Mouse (Mus musculus) left cerebral cortex, adult 9 months (tissue): Measurements from ENCODE around the gene Pou5f1.

Experiments used
- DNase-seq, 2 experiments: peaks; one replicate each; pipeline ENCODE4 v3.0.0; 2022; ENCODE audit warnings: low spot score in 2 of 2

Gene Pou5f1

DNA sequence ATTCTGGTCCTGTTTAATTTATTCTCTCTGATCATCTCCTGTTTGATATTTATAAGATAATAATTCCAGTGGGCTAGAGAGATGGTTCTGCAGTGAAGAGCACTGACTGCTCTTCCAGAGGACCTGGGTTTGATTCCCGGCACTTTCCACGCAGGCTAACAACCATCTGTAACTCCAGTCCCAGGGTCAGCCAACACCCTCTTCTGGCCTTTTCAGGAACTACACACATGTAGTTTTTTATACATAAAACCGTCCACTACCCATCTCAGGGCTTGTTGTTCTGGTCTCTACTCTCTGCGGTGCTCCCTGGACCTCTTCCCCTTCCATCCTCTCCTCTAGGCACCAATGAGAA is 44.3 kb downstream of the Pou5f1 start:
- DNase-seq = no peak

DNA sequence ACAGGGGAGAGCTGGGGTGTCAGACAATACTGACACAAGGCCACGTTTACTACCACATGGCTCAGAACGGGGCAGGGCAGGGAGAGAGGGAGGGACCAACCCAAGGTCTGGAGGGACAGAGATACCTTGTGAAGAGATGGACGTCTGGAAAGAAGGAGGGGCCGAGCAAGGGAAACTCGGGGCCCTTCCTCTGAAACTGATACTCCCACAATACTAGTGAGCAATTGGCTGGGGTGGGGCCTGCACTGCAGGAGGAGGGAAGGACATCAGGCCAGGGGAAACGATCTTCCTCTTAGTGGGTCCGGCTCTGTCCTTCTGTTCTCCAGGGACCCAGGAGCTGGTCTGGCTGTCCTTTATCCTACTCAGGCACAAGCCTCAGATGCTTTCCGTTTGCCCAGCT is 45.1 kb downstream of the Pou5f1 start:
- no peak for DNase-seq

DNA sequence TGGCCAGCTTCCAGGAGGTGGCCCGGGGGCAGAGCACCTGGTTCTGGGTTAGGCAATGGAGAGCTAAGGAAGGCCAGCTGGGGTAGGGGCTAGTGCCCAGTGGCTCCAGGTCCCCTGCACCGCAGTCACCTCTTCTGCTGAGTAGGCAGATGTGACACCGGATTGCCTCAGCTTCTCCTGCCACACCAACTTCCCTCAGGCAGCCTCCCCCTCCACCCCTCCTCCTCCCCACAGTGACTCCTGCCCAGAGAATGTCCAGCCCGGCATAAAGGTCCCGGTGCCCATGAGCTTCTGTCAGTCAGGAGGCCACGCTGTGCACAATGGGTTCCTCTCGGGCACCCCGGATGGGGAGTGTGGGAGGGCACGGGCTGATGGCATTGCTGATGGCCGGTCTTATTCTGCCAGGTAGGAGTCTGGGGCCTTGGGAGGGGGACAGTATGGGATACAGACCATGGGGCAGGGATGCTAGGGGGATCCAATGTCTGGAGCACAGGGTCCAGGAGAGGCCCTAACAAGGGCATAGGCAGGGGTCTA is 46.1 kb downstream of the Pou5f1 start, which contains the start of gene Cdsn:
TSS of gene Cdsn (plus strand) at position 248 of the 534 bp plus-strand sequence.
- DNase-seq = no peak

- no peak for DNase-seq
Measured at GRCm38 (mm10) chr17:35554321-35554720, 48.5 kb downstream of the Pou5f1 start.

DNA sequence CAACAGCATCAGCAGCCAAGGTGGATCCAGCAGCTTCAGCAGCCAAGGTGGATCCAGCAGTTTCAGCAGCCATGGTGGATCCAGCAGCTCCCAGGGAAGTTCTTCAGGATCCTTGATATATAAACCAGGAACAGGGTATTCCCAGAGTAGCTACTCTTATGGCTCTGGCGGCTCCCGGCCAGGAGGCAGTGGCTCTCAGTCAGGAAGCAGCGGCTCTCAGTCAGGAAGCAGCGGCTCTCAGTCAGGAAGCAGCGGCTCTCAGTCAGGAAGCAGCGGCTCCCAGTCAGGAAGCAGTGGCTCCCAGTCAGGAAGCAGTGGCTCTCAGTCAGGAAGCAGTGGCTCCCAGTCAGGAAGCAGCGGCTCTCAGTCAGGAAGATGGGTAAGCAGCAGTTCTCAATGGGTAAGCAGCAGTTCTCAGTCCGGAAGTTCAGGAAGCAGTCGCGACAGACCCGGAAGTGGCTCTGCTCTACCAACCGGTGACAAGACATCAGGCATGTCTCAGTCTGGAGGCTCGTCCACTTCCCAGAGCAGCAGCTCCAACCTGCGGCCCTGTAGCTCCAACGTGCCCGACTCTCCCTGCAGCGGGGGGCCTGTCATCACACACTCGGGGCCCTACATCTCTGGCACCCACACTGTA is 49.1 kb downstream of the Pou5f1 start:
- DNase-seq = no peak

- no peak for DNase-seq
Measured at GRCm38 (mm10) chr17:35556186-35556765, 50.5 kb downstream of the Pou5f1 start.

DNA sequence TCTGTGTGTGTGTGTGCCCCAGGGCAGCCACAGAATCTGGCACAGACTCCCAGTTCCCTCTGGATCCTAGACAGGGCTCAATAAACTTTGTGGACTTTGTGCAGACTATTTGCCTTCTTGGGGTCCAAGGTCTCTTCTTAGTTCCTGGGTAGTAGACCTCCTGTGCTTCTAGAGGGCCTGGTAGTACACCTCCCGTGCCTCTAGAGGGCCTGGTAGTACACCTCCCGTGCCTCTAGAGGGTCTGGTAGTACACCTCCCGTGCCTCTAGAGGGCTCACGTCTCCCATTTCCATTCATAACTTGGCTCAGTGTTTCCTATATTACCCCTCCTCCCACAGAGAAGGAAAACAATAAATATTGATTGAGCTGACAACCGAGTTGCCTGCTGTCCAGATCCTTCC is 51.0 kb downstream of the Pou5f1 start:
- peak in 1 of 2 experiments; percentile 34 for DNase-seq

DNA sequence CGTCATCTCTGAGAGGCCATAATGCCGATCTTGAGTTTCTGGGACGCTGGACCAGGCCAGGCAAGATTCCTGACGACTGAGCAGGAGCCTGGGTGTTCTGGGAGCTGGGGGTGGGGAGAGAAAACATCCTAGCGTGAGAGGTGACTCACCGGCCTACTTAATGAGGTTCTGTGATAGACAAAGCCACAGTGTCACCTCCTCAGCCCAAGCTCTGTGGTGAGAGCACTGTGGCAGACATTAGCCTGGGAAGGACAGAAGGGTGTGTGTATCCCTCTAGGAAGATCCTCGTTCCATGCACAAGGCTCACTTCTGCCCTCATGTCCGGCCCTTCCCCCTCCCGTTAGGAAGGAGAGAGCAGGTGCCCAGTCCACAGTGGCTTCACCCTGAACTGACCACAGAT is 51.5 kb downstream of the Pou5f1 start:
- no peak for DNase-seq

- no peak for DNase-seq
Measured at GRCm38 (mm10) chr17:35558216-35558615, 52.4 kb downstream of the Pou5f1 start.
